Mouse (Mus musculus): ENCODE results near the gene Olfr678.
"Not testable (repeated sequence)": the region's sequence is repeated elsewhere in the genome, so short reads cannot be mapped to it uniquely, and the experiment has no call there.

The Olfr678 gene

GRCm38 (mm10) chr7:105064175-105064574, at the start of gene Olfr678:
Gene Olfr678 (plus strand): TSS chr7:105064475.
- DNase-seq (ENCODE audit: low read depth, low spot score): no peak

DNA sequence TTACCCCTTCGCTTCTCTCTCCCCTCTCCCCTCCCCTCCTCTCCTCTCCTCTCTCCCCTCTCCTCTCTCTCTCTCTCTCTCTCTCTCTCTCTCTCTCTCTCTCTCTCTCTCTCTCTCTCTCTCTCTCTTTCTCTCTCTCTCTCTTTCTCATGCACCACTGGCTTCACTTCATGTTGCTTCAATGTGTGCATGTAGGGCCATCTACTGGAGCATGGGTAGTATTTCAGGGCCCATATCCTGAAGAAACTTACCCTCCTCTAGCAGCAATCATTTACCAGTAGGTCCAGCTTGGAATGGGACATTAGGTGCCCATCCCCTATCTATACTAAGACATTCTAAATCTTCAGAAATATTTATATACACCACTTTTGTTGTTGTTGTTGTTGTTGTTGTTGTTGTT, 41.7 kb upstream of the Olfr678 start:
- no peak for DNase-seq (ENCODE audit: low read depth, low spot score)

GRCm38 (mm10) chr7:105028360-105028759, 35.9 kb upstream of the Olfr678 start, which contains the start of gene Olfr675:
Gene Olfr675 (minus strand): TSS chr7:105028460.
- DNase-seq (ENCODE audit: low read depth, low spot score): no peak

DNA sequence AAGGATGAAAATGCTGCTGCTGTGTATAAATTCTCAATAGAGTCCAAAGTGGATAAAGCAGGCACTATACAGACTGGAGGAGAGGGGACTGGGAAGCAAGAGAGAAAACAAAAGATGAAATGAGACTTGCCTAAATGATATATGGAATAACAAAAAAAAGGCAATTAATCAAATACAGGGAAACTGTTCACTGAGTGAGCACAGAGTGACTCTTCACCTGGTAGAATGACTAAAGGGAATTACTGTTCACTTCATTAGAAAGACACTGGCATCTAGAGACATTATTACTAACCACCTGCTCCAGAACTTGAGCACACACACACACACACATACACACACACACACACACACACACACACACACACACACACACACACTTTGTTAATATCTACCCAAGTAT, 31.9 kb upstream of the Olfr678 start, which contains the start of gene Olfr676:
Gene Olfr676, plus strand, starts transcription at position 301 of the 400 bp plus-strand sequence.
- no peak for DNase-seq (ENCODE audit: low read depth, low spot score)

- not testable (repeated sequence) for DNase-seq (ENCODE audit: low read depth, low spot score)
These were observed 30.4 kb upstream of the Olfr678 start for GRCm38 (mm10) chr7:105033836-105034235.

DNA sequence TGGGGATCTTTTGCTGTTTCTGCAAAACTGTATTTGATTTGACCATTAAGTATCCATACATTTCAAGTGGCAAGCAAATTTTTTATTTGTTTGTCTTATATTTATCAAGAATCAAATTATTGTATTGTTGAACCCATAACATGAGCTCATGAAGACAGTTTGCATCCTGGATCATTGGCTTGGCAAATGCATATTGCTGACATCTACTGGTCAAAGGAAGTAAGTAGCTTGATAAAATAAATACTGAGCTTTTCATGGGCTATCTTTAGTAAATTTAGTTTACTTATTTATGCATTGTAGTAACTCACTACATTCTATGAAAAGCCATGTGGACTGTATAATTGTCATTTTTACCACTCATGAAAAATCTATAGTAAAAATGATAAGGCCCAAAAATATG, 5.3 kb upstream of the Olfr678 start:
- DNase-seq (ENCODE audit: low read depth, low spot score): no peak

DNA sequence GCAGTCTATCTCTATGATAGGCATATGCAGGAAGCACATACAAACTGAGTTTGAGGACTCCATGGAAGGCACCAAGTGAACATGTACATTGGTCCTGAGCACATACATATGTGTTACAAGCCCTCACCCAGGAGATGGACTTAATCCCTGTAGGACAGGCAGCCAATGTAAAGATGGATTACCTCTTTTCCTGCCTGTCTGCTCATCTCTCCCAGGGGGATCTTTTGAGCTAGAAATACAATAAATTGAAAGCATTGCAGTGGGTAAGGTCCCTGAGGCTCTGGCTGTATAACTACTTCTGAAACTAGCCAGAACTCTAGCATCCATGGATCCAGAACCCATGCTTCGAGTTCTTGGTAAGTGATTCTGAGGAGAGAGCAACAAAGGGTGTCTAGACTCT, 16.6 kb downstream of the Olfr678 start, which contains the start of gene Olfr679:
Gene Olfr679, plus strand, starts transcription at position 301 of the 400 bp plus-strand sequence.
- no peak for DNase-seq (ENCODE audit: low read depth, low spot score)

DNA sequence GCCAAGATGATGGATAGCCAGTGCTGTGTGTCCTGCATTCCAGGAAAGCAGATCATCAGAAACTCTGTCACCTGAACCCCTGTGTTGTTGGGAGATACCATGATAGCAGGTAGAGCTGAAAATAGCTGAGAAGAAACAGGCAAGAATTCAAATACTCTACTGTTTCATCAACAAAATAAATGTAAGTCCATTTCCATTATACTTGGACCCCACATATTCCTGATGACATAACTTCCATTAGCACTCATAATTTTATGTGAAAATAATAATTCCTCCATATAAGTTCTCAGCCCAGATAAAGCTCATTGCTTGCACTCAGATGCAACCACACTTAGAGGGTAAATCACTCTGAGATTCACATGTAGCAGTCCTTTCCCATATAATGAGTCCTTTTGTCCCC, 28.4 kb downstream of the Olfr678 start, which contains the start of gene Olfr680-ps1:
Gene Olfr680-ps1, minus strand, starts transcription at position 101 of the 400 bp plus-strand sequence.
- not testable (repeated sequence) for DNase-seq (ENCODE audit: low read depth, low spot score)

DNA sequence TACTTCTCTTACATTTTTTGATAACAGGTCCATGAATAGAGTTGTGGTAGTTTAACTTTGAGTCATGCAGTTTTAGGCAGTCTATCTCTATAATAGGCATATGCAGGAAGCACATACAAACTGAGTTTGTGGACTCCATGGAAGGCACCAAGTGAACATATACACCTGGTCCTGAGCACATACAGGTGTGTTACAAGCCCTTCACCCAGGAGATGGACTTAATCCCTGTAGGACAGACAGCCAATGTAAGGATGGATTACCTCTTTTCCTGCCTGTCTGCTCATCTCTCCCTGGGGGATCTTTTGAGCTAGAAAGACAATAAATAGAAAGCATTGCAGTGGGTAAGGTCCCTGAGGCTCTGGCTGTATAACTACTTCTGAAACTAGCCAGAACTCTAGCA, 52.3 kb downstream of the Olfr678 start, which contains the start of gene Olfr681:
Gene Olfr681, plus strand, starts transcription at position 301 of the 400 bp plus-strand sequence.
- DNase-seq (ENCODE audit: low read depth, low spot score): no peak

Measured in retina, postnatal 7 days (tissue).